Mouse (Mus musculus) 3134 (cell line): ENCODE results near the gene Gm12216.
A peak's percentile ranks its signal among the peaks of the same experiment; 100 is the strongest.
"Not testable (repeated sequence)": the region's sequence is repeated elsewhere in the genome, so short reads cannot be mapped to it uniquely, and the experiment has no call there.

Experiments used
- DNase-seq: peaks from one replicate; pipeline ENCODE4 v3.0.0-alpha.2; 2011; ENCODE audit warnings: low spot score; ENCODE audit not compliant: insufficient read length; ENCODE audit errors: extremely low read depth

Gm12216 gene

GRCm38 (mm10) chr11:53858761-53859580 is at the start of gene Gm12216:
TSS of gene Gm12216 (minus strand) at chr11:53859256.
- DNase-seq, result peak; percentile 85

GRCm38 (mm10) chr11:53908686-53909085 is 49.6 kb upstream of the Gm12216 start:
- DNase-seq, result no peak

GRCm38 (mm10) chr11:53904534-53904925 is 45.5 kb upstream of the Gm12216 start:
- DNase-seq, result no peak

GRCm38 (mm10) chr11:53903781-53904533 is 44.9 kb upstream of the Gm12216 start:
- no peak for DNase-seq

- no peak for DNase-seq
Measured at GRCm38 (mm10) chr11:53902741-53903140, 43.7 kb upstream of the Gm12216 start.

- no peak for DNase-seq
Measured at GRCm38 (mm10) chr11:53900991-53901390, 41.9 kb upstream of the Gm12216 start.

GRCm38 (mm10) chr11:53899981-53900380 is 40.9 kb upstream of the Gm12216 start:
- no peak for DNase-seq

GRCm38 (mm10) chr11:53899004-53899403 is 39.9 kb upstream of the Gm12216 start:
- no peak for DNase-seq

- no peak for DNase-seq
Measured at GRCm38 (mm10) chr11:53896935-53897334, 37.9 kb upstream of the Gm12216 start.

GRCm38 (mm10) chr11:53893451-53893850 is 34.4 kb upstream of the Gm12216 start:
- DNase-seq, result no peak

- DNase-seq, result peak; percentile 29
Measured at GRCm38 (mm10) chr11:53892716-53893416, 33.8 kb upstream of the Gm12216 start.

- peak; percentile 96 for DNase-seq
Measured at GRCm38 (mm10) chr11:53891505-53892451, 32.7 kb upstream of the Gm12216 start, which contains the start of gene Slc22a5. TSS of gene Slc22a5 (minus strand) at chr11:53891660.

- no peak for DNase-seq
Measured at GRCm38 (mm10) chr11:53890906-53891504, 31.9 kb upstream of the Gm12216 start.

- DNase-seq, result no peak
Measured at GRCm38 (mm10) chr11:53890225-53890624, 31.2 kb upstream of the Gm12216 start.

- no peak for DNase-seq
Measured at GRCm38 (mm10) chr11:53889091-53889645, 30.1 kb upstream of the Gm12216 start.

GRCm38 (mm10) chr11:53888242-53888641 is 29.2 kb upstream of the Gm12216 start:
- no peak for DNase-seq

GRCm38 (mm10) chr11:53883287-53883686 is 24.2 kb upstream of the Gm12216 start:
- no peak for DNase-seq

- not testable (repeated sequence) for DNase-seq
Measured at GRCm38 (mm10) chr11:53878096-53878495, 19.0 kb upstream of the Gm12216 start.

- no peak for DNase-seq
Measured at GRCm38 (mm10) chr11:53876488-53876887, 17.4 kb upstream of the Gm12216 start.
